Mouse (Mus musculus) cerebellum, adult 2 months (tissue): ENCODE measurements around the gene Tmem104. TPM values are rescaled to one million over a fixed set of nuclear protein-coding genes. Genes with fewer than 3 reads are reported as not detected.

ENCODE experiments used
- DNase-seq, 2 experiments: peaks; one replicate each; pipeline ENCODE4 v3.0.0; 2021
- H3K27ac ChIP-seq: fragments of 200-500 bp; 2 replicates; pipeline ENCODE4 v1.5.1; 2012; ENCODE audit warnings: low read length, control low read depth, inconsistent platforms; ENCODE audit not compliant: insufficient read depth
- H3K27me3 ChIP-seq: fragments of 200-500 bp; 2 replicates; pipeline ENCODE4 v1.6.1; 2012; ENCODE audit warnings: inconsistent platforms, mild to moderate bottlenecking, low read length, moderate library complexity; ENCODE audit not compliant: control insufficient read depth, insufficient read depth
- H3K4me1 ChIP-seq: fragments of 200-500 bp; 2 replicates; pipeline ENCODE4 v1.6.1; 2011; ENCODE audit warnings: low read length; ENCODE audit not compliant: control insufficient read depth, insufficient read depth
- H3K4me3 ChIP-seq: fragments of 200-500 bp; replicated peaks from 2 replicates; pipeline ENCODE3; 2011; ENCODE audit warnings: mild to moderate bottlenecking, low read depth, low read length, control low read depth; ENCODE audit not compliant: insufficient read depth
- CTCF ChIP-seq: fragments of 200-500 bp; IDR thresholded peaks from 2 replicates; pipeline ENCODE4 v1.5.1; 2011; ENCODE audit warnings: low read depth, mild to moderate bottlenecking, control low read depth, low read length, moderate library complexity, borderline replicate concordance; ENCODE audit not compliant: insufficient read depth
- POLR2A ChIP-seq: fragments of 200-500 bp; IDR thresholded peaks from 2 replicates; pipeline ENCODE4 v1.6.1; 2011; ENCODE audit warnings: low read length, control low read depth, borderline replicate concordance; ENCODE audit not compliant: insufficient read depth
- WGBS: fragments of 180-500 bp; shearing (Covaris S2); methylation state at CpG from one replicate; pipeline ENCODE4 v1.1.7; 2018; 5-methylcytosine and 5-hydroxymethylcytosine counted together
- polyA plus RNA-seq: library from polyadenylated mRNA; depleted of rRNA; stranded (reverse); fragments of >200 nt; gene quantifications from 2 replicates; pipeline ENCODE4 v1.2.3, GENCODE M21; 2012

The Tmem104 gene
- polyA plus RNA-seq, 1 experiment, result 13.3 TPM

DNA sequence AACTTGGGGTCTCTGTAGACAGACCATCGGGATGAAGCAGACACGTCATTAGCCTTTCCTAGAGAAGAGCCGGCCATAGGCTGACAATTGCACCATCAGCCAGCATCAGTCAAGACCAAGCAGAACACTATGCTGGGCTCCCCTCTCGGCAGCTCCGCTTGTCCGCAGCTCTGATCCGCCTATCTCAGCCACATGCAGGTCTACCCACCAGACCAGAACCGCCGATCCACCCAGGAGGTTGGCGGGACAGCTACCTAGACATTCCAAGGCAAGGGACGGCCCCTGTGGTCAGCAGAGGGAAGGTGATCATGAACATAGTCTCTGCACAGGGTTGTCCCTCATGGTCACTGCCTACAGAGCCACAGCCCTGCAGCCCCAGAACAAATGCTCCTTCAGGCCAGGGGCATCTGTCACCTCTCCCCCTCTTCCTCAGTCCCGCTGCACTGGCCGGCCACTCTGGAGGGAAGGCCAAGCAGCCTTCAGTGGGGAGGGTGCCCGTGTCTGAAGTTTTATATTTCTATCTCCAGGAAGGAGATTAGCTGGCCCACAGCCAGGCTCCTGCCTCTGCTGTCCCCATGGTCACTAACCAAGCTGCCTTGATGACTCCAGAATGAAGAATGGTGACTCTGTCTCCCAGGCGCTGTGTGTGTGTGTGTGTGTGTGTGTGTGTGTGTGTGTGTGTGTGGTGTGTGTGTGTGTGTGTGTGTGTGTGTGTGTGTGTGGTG, 47.2 kb downstream of the Tmem104 start:
- DNase-seq, result no peak
- 37% methylated on average over 15 of the region's 15 CpGs for WGBS
- no peaks in the 10 kb centered on the region for H3K27me3 ChIP-seq
- TF ChIP-seq POLR2A, result no peak
- no peak for TF ChIP-seq CTCF
- no peak overlapping the region for H3K4me3 ChIP-seq
- peaks cover 55% of the 10 kb centered on the region for H3K4me1 ChIP-seq
- peak overlapping the region; percentile 16; the same call in 1 of the 2 replicates for H3K27ac ChIP-seq

DNA sequence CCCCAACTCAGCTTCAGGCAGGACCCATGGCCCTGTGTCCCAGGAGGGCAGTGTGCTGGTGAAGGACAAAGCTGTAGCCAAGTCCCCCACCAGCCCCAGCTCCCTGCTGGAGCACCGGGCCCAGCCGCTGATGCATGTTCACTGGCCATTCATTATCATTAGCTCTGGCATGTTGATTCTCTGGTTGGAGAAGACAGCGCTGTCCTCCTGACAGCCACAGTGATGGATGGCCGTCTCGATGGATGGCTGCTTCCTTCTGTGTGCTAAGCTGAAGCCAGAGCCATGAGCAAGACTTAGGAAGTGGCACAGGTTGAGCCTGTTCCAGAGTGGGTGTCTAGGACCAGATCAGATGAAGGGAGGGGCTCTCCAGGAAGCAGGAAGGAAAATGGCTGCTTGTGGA, 49.3 kb downstream of the Tmem104 start:
- no peak overlapping the region for H3K4me3 ChIP-seq
- H3K4me1 ChIP-seq, result peaks cover 56% of the 10 kb centered on the region
- H3K27ac ChIP-seq, result no peak overlapping the region
- H3K27me3 ChIP-seq, result no peaks in the 10 kb centered on the region
- no peak for TF ChIP-seq CTCF
- no peak for TF ChIP-seq POLR2A
- 63% methylated on average over 5 of the region's 5 CpGs for WGBS
- no peak for DNase-seq

DNA sequence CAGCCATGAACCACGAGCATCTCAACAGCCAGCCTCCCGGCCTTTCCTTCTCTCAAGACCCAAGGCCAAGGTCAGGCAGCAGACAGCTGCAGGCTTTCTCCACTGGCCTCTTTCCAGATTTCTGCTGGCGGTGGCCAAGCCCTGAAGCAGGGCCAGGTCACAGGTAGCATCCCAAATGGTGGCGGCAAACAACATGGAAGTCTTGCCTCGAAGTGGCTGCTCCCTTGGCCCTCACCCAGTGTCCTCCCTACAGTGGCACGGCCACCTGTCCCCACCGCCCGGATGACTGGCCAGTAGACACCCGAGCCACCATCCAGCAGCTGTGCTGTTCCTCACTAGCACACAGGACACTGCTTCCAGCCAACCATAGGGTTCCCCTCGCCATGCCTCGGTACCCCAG, 54.1 kb downstream of the Tmem104 start:
- Histone ChIP-seq H3K27ac (no peak overlapping the region), H3K4me1 (peaks cover 44% of the 10 kb centered on the region), H3K4me3 (no peak overlapping the region), H3K27me3 (no peaks in the 10 kb centered on the region)
- TF ChIP-seq CTCF (no peak), POLR2A (no peak)
- 14% methylated on average over 11 of the region's 11 CpGs for WGBS
- DNase-seq, result peak; percentile 64 to 70

DNA sequence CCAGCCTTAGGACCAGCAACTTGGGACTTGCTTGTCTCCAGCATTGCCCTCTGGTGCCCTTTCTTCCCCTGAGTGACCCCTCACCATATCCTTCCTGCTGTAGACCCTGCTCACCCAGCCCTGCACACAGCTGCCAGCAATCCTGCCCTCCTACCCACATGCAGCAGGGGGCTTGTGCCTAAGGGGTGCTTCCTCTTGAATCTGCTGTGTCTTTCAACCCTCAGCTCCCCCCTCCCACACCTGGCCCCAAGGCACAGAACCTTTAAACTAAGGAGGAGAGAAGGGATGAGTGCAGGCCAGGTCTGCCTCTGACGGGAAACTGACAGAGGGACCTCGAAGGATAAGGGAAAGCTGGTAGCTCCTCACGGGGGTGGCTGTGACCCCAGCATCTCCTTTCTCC, 55.5 kb downstream of the Tmem104 start:
- peaks cover 51% of the 10 kb centered on the region for H3K4me1 ChIP-seq
- H3K27me3 ChIP-seq, result no peaks in the 10 kb centered on the region
- H3K27ac ChIP-seq, result no peak overlapping the region
- no peak for DNase-seq
- TF ChIP-seq CTCF (no peak), POLR2A (no peak)
- H3K4me3 ChIP-seq, result no peak overlapping the region
- 85% methylated on average over 3 of the region's 3 CpGs for WGBS

DNA sequence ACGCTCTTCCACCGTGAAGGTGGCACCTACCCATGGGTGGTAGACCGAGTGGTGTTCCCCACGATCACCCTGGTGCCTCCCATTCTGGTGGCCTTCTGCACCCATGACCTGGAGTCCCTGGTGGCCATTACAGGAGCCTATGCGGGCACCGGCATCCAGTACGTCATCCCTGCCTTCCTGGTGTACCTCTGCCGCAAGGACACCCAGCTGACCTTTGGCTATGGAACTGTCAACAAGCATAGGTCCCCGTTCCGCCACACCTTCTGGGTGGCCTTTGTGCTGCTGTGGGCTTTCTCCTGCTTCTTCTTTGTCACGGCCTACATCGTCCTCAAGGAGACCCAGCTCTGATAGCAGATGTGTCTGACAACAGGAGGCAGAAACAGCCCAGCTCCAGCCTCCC, 56.5 kb downstream of the Tmem104 start:
- H3K4me1 ChIP-seq, result peaks cover 58% of the 10 kb centered on the region
- H3K27me3 ChIP-seq, result no peaks in the 10 kb centered on the region
- DNase-seq, result no peak
- no peak overlapping the region for H3K4me3 ChIP-seq
- H3K27ac ChIP-seq, result no peak overlapping the region
- TF ChIP-seq POLR2A (no peak), CTCF (no peak)
- WGBS, result 92% methylated on average over 12 of the region's 12 CpGs

DNA sequence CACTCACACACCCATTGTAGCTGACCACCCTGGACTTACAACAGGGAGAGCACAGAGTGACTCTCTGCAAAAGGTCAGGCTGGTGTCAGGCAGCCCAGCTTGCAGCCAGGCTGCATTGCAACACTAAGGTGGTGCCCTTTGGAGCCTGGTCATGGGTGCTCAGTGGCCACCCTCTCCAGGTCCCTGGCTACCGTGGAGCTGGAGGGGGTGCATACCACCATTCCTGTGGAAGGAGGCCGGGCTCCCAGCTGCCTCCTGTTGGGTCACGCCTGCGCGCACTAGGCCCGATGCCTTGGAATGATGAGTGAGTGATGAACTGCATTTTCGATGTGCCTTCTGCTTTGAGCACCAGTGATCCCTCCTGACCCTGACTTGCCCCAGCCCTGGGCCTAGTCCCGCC, 57.6 kb downstream of the Tmem104 start:
- H3K27ac ChIP-seq, result 0 out of 2 replicates have a peak overlapping the region, but pooled peaks have one; percentile 9
- WGBS, result 87% methylated on average over 8 of the region's 8 CpGs
- H3K27me3 ChIP-seq, result no peaks in the 10 kb centered on the region
- DNase-seq, result no peak
- no peak overlapping the region for H3K4me3 ChIP-seq
- H3K4me1 ChIP-seq, result peaks cover 62% of the 10 kb centered on the region
- TF ChIP-seq CTCF (no peak), POLR2A (no peak)

DNA sequence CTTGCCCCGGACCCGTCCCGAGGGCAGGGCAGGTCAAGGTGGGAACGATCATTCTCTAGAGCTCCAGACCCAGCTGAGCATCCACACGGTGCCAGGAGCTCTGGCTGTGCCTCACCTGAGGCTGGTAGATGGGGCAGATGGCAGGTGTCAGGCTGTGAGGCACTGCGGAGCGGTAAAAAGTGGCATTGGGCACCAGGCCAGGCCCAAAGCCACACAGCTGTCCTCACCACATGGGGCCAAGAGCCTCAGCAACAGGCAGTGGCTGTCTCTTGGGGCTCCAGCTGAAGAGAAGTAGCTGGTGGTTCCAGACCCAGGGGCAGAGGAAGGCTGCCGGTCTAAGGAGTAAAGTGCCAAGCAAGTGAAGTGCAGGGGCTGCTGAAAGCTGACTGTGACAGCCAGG, 59.1 kb downstream of the Tmem104 start:
- WGBS, result 8% methylated on average over 8 of the region's 8 CpGs
- no peak overlapping the region for H3K4me3 ChIP-seq

DNA sequence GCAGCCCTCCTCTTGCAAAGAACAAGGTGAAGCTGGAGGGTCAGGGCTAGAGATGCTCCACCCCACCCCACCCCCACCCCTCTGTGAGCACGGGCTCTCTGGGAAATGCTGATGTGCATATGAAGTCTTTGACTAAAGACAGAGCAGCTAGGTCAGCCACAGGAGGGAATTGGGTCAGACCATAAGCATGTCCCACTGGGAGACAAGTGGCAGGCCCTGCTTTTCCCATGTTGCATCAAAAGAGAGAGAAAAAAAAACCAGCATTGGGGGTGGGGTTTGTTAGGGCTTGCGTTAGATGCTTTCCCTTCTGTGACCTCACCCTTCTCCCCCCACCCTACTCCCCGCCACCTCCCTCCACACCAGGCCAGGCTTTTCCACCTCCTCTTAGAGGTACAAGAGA, 60.0 kb downstream of the Tmem104 start:
- TF ChIP-seq POLR2A, result no peak
- no peak for TF ChIP-seq CTCF
- Histone ChIP-seq H3K4me3 (no peak overlapping the region), H3K27me3 (no peaks in the 10 kb centered on the region), H3K27ac (peak overlapping the region; percentile 86), H3K4me1 (peaks cover 65% of the 10 kb centered on the region)
- 30% methylated on average over 3 of the region's 3 CpGs for WGBS
- no peak for DNase-seq

More for the DNA sequence above, 59.1 kb downstream of the Tmem104 start:
- DNase-seq, result peak; percentile 76 to 80
- Histone ChIP-seq H3K4me1 (peaks cover 69% of the 10 kb centered on the region), H3K27ac (peak overlapping the region; percentile 86), H3K27me3 (no peaks in the 10 kb centered on the region)
- TF ChIP-seq POLR2A (no peak; the same call in 1 of the 2 replicates), CTCF (no peak)
